Comparison of ENCODE assay signal across 9 mouse cellular contexts in genomic region chr8:71971945-71972344, GRCm38 (mm10). TPM values are rescaled to one million over a fixed set of nuclear protein-coding genes. Genes with fewer than 3 reads are reported as not detected.
A peak's percentile ranks its signal among the peaks of the same experiment; 100 is the strongest.
DNase-seq lines count a peak whose midpoint lies in the region; ATAC-seq and TF ChIP-seq lines count a peak whose summit lies in the region.
"Had no signal": no experiment of that assay in that cellular context is flagged by ENCODE, and none has a peak within 500 bp of the region (broad histone marks: within the 10 kb centered on the region; RNA-seq: fewer than 3 reads in every experiment).

No protein-coding gene starts in this region.

- ATAC-seq in lung, embryonic 14.5 days (ENCODE audit: insufficient read depth), result no peak
- 0 out of 2 replicates have a peak, but pooled peaks have one; percentile 74 for ATAC-seq in megakaryocyte-erythroid progenitor cell, adult 5-6 weeks (replicated peaks; ENCODE audit: low FRiP score, low TSS enrichment, poor library complexity, severe bottlenecking)

- H3K36me3 ChIP-seq in lung, embryonic 14.5 days (ENCODE audit: insufficient read depth), result peaks cover 29% of the 10 kb centered on the region

- no peaks in the 10 kb centered on the region for H3K4me1 ChIP-seq in lung, embryonic 14.5 days (ENCODE audit: insufficient read depth)
- H3K4me1 ChIP-seq: lung, embryonic 15.5 days had no signal

- peak; percentile 65 for DNase-seq in heart, adult 11 months
- DNase-seq in heart, postnatal 25 days (ENCODE audit: low spot score), result no peak
- peak; percentile 60 for DNase-seq in lung, embryonic 14.5 days
- no peak for DNase-seq in lung, postnatal 25 days (ENCODE audit: low spot score)
- DNase-seq in adrenal gland, postnatal 36 days, result peak; percentile 16 to 47
- no peak for DNase-seq in right cerebral cortex, postnatal 25 days
- no peak for DNase-seq in thymus, postnatal 4 days

- H3K9me3 ChIP-seq in lung, embryonic 14.5 days (ENCODE audit: low read depth, low read length), result no peaks in the 10 kb centered on the region
- H3K9me3 ChIP-seq: lung, embryonic 15.5 days had no signal

- intact Hi-C loops in heart, postnatal 25 days (cut with DNase I), result loop anchor here (5.0 kb wide), 2 partner anchors 65 to 260 kb away; partner anchors contain the start of genes Zfp617 and Zfp882

- H3K9ac ChIP-seq in lung, embryonic 14.5 days, result no peak overlapping the region
- H3K9ac ChIP-seq: lung, embryonic 15.5 days had no signal

- WGBS in lung, embryonic 14.5 days, result 64% methylated on average over 1 of the region's 1 CpGs

- no peak overlapping the region for H3K4me2 ChIP-seq in lung, embryonic 14.5 days
- H3K4me2 ChIP-seq: lung, embryonic 15.5 days had no signal

- no peak overlapping the region for H3K4me3 ChIP-seq in lung, embryonic 14.5 days (ENCODE audit: low read depth, low read length)
- H3K4me3 ChIP-seq: lung, embryonic 15.5 days had no signal

- peak; percentile 77 for TF ChIP-seq CTCF in lung, embryonic 14.5 days (IDR thresholded peaks at IDR 0.05; ENCODE audit: low read depth)

- no peaks in the 10 kb centered on the region for H3K27me3 ChIP-seq in lung, embryonic 14.5 days (ENCODE audit: insufficient read depth, low read length)
- H3K27me3 ChIP-seq: lung, embryonic 15.5 days had no signal

- H3K27ac ChIP-seq in lung, embryonic 14.5 days (ENCODE audit: low read depth), result no peak overlapping the region
- H3K27ac ChIP-seq: lung, embryonic 15.5 days had no signal

RNA-seq across cellular contexts. Expression of gene Zfp961, which starts 21.1 kb away (rescaled TPM):
- total RNA-seq in heart, postnatal 25 days (2021), result 1 to 10 TPM; 5.5 to 10.0 TPM
- 25.7 and 26.2 TPM in 2 replicates for polyA plus RNA-seq in lung, embryonic 14.5 days (2014; fragmentation: Nextera tagmentation; extraction: Ambion mirVana)
- 10 to 100 TPM; 16.0 to 23.1 TPM for total RNA-seq in adrenal gland, postnatal 36 days (2021)
- 36.1 and 51.7 TPM in 2 replicates for total RNA-seq in megakaryocyte-erythroid progenitor cell, adult 5-6 weeks (2014; fragmentation: Nextera tagmentation)
- total RNA-seq in megakaryocyte-erythroid progenitor cell, adult 5-6 weeks (2017), result 31.0 and 33.9 TPM in 2 replicates

RNA-seq across cellular contexts. Expression of gene Cyp4f18, which starts 37.5 kb away (rescaled TPM):
- total RNA-seq in heart, postnatal 25 days (2021), result under 1 TPM; 0.70 to 0.73 TPM
- polyA plus RNA-seq in lung, embryonic 14.5 days (2014; fragmentation: Nextera tagmentation; extraction: Ambion mirVana), result 0.93 and 2.2 TPM in 2 replicates
- total RNA-seq in adrenal gland, postnatal 36 days (2021), result 1 to 10 TPM; 4.8 to 6.0 TPM
- 5.0 TPM in 1 of 2 replicates, not detected in the other for total RNA-seq in megakaryocyte-erythroid progenitor cell, adult 5-6 weeks (2014; fragmentation: Nextera tagmentation)
- not detected in 2 replicates for total RNA-seq in megakaryocyte-erythroid progenitor cell, adult 5-6 weeks (2017)

Comparison
In these comparisons a context has a peak if more than half of its experiments do, and no peak if none do; other contexts are left out.
1. DNase-seq: peak in heart, adult 11 months (single experiment), lung, embryonic 14.5 days (single experiment) and adrenal gland, postnatal 36 days (2 of 2); none in heart, postnatal 25 days (single experiment), lung, postnatal 25 days (single experiment), right cerebral cortex, postnatal 25 days (single experiment) and thymus, postnatal 4 days (single experiment).